Mouse (Mus musculus) forebrain, embryonic 16.5 days (tissue): Measurements from ENCODE around the gene AL607142.1. TPM values are rescaled to one million over a fixed set of nuclear protein-coding genes. Genes with fewer than 3 reads are reported as not detected.

Experiments used
- ATAC-seq: fragments of 200-750 bp; cut with Nextera tagmentation; 2 replicates; pipeline ENCODE4 v1.8.0; 2017; ENCODE audit warnings: mild to moderate bottlenecking, moderate library complexity
- H3K27ac ChIP-seq: fragments of 300-500 bp; sonication (generic); 2 replicates; pipeline ENCODE4 v1.5.1; 2014; ENCODE audit warnings: low read length, control low read depth
- H3K27me3 ChIP-seq: fragments of 300-500 bp; sonication (generic); replicated peaks from 2 replicates; pipeline ENCODE4 v1.6.1; 2014; ENCODE audit warnings: low read length; ENCODE audit not compliant: control insufficient read depth, insufficient read depth
- H3K36me3 ChIP-seq: fragments of 300-500 bp; sonication (generic); 2 replicates; pipeline ENCODE4 v1.6.1; 2014; ENCODE audit not compliant: control insufficient read depth, insufficient read depth
- H3K4me1 ChIP-seq: fragments of 300-500 bp; sonication (generic); replicated peaks from 2 replicates; pipeline ENCODE4 v1.6.1; 2014; ENCODE audit warnings: low read length; ENCODE audit not compliant: control insufficient read depth, insufficient read depth
- H3K4me2 ChIP-seq: fragments of 300-500 bp; sonication (generic); 2 replicates; pipeline ENCODE4 v1.6.1; 2014; ENCODE audit warnings: mild to moderate bottlenecking, low read length, control low read depth
- H3K4me3 ChIP-seq: fragments of 300-500 bp; sonication (generic); replicated peaks from 2 replicates; pipeline ENCODE4 v1.5.1; 2014; ENCODE audit warnings: mild to moderate bottlenecking, low read length, control low read depth
- H3K9ac ChIP-seq: fragments of 300-500 bp; sonication (generic); replicated peaks from 2 replicates; pipeline ENCODE4 v1.6.1; 2014; ENCODE audit warnings: low read depth, low read length, control low read depth
- H3K9me3 ChIP-seq: fragments of 300-500 bp; sonication (generic); 2 replicates; pipeline ENCODE4 v1.6.1; 2016; ENCODE audit warnings: low read length; ENCODE audit not compliant: control insufficient read depth
- WGBS: fragments of 180-500 bp; shearing (Covaris S2); extraction: QIAGEN DNeasy Blood & Tissue Kit; methylation state at CpG from one replicate; pipeline ENCODE4 v1.1.7; 2014; 5-methylcytosine and 5-hydroxymethylcytosine counted together
- polyA plus RNA-seq: library from polyadenylated mRNA; unstranded; fragments of >200 nt; fragmentation: Nextera tagmentation; extraction: Ambion mirVana; gene quantifications from 2 replicates; pipeline ENCODE4 v1.2.1, GENCODE M21; 2015

AL607142.1 gene
- polyA plus RNA-seq, 1 experiment from 2014 or later: not detected

- H3K9me3 ChIP-seq: no peaks in the 10 kb centered on the region
- no peaks in the 10 kb centered on the region for H3K4me1 ChIP-seq
- no peaks in the 10 kb centered on the region for H3K27me3 ChIP-seq
- no peak overlapping the region for H3K27ac ChIP-seq
- H3K4me2 ChIP-seq: no peak overlapping the region
- no peaks in the 10 kb centered on the region for H3K36me3 ChIP-seq
- H3K9ac ChIP-seq: no peak overlapping the region
- no peak overlapping the region for H3K4me3 ChIP-seq
- ATAC-seq: no peak
Observed at GRCm38 (mm10) chr4:120052481-120052880, 12.3 kb upstream of the AL607142.1 start.

GRCm38 (mm10) chr4:120053026-120054005 is 11.5 kb upstream of the AL607142.1 start:
- 97% methylated on average over 11 of the region's 11 CpGs for WGBS
- Histone ChIP-seq H3K4me3 (no peak overlapping the region), H3K36me3 (no peaks in the 10 kb centered on the region), H3K9me3 (no peaks in the 10 kb centered on the region), H3K4me1 (no peaks in the 10 kb centered on the region), H3K27ac (no peak overlapping the region), H3K9ac (no peak overlapping the region), H3K4me2 (no peak overlapping the region), H3K27me3 (no peaks in the 10 kb centered on the region)
- no peak for ATAC-seq

DNA sequence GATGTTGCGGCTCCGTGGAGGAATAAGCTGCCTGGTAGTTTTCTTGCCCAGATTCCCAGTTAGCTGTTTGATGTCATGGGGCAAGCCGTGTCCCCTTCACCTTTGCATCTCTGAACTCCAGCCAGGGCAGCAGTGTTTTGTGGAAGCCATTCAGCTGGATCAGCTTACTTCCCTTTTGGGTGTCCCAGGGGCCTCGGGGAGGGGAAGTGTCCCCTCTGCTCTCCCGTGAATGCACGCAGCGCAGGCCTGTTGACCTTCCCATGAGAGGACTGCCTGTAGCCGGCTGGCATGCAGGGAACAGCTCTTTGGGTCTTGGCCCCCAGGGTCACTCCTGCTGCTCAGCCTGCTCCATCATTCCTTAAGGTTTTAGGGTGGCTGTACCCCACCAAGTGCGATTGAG is 10.7 kb upstream of the AL607142.1 start:
- 78% methylated on average over 9 of the region's 9 CpGs for WGBS

DNA sequence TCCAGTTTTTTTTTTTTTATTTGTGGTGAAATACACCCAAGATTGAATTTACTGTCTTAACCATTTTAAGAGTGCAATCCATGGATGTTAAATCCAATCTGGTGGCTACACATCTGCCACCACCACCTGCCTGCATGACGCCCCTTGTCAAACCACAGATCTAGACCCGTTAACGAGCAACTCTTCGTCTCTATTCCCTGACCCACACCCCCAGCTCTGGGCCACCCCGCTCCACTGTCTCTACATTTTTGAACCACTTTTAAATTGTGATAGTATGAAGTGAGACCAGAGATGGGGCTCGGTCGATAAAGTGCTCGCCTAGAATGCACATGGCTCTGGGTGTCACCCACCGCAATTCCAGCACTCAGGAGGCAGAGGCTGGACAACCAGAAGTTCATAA is 8.3 kb upstream of the AL607142.1 start:
- Histone ChIP-seq H3K36me3 (no peaks in the 10 kb centered on the region), H3K4me3 (no peak overlapping the region), H3K9ac (no peak overlapping the region), H3K27ac (no peak overlapping the region), H3K4me1 (no peaks in the 10 kb centered on the region), H3K4me2 (no peak overlapping the region), H3K9me3 (no peaks in the 10 kb centered on the region), H3K27me3 (no peaks in the 10 kb centered on the region)
- no peak for ATAC-seq
- WGBS: 81% methylated on average over 9 of the region's 9 CpGs

More for the DNA sequence above, 10.7 kb upstream of the AL607142.1 start:
- no peaks in the 10 kb centered on the region for H3K36me3 ChIP-seq
- ATAC-seq: no peak
- no peaks in the 10 kb centered on the region for H3K4me1 ChIP-seq
- no peak overlapping the region for H3K27ac ChIP-seq
- no peaks in the 10 kb centered on the region for H3K9me3 ChIP-seq
- H3K4me2 ChIP-seq: no peak overlapping the region
- no peak overlapping the region for H3K9ac ChIP-seq
- H3K4me3 ChIP-seq: no peak overlapping the region
- H3K27me3 ChIP-seq: no peaks in the 10 kb centered on the region

DNA sequence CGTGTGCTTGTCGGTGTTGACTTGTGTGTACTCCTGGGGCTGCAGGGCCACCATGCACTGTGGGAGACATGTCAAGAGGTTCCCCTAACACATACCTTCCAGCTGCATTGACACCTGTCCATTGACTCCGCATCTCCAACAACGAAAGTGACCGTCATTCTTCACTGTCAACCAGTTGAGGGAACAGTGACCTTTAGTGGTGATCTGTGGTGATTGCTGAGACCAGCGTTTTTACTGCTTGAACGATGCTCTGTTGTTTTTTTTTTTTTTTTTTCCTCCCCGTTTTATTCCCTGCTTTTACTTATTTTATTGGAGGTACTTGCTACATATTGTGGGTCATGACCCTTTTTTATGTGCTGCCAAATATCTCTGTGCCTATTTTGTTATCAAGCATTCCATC is 7.3 kb upstream of the AL607142.1 start:
- no peak overlapping the region for H3K4me3 ChIP-seq
- no peak overlapping the region for H3K9ac ChIP-seq
- no peaks in the 10 kb centered on the region for H3K36me3 ChIP-seq
- H3K4me1 ChIP-seq: no peaks in the 10 kb centered on the region
- 84% methylated on average over 8 of the region's 8 CpGs for WGBS
- H3K27ac ChIP-seq: no peak overlapping the region
- H3K9me3 ChIP-seq: no peaks in the 10 kb centered on the region
- no peak overlapping the region for H3K4me2 ChIP-seq
- no peaks in the 10 kb centered on the region for H3K27me3 ChIP-seq
- ATAC-seq: no peak

GRCm38 (mm10) chr4:120058157-120058556 is 6.6 kb upstream of the AL607142.1 start:
- no peaks in the 10 kb centered on the region for H3K36me3 ChIP-seq
- no peak overlapping the region for H3K4me3 ChIP-seq
- H3K27me3 ChIP-seq: no peaks in the 10 kb centered on the region
- H3K9me3 ChIP-seq: no peaks in the 10 kb centered on the region
- no peak overlapping the region for H3K4me2 ChIP-seq
- H3K27ac ChIP-seq: no peak overlapping the region
- WGBS: 96% methylated on average over 3 of the region's 3 CpGs
- no peak for ATAC-seq
- H3K4me1 ChIP-seq: no peaks in the 10 kb centered on the region
- H3K9ac ChIP-seq: no peak overlapping the region

- H3K9ac ChIP-seq: no peak overlapping the region
- no peak overlapping the region for H3K4me3 ChIP-seq
- no peaks in the 10 kb centered on the region for H3K36me3 ChIP-seq
- H3K4me1 ChIP-seq: no peaks in the 10 kb centered on the region
- no peaks in the 10 kb centered on the region for H3K9me3 ChIP-seq
- no peak overlapping the region for H3K27ac ChIP-seq
- no peak for ATAC-seq
- H3K27me3 ChIP-seq: no peaks in the 10 kb centered on the region
- H3K4me2 ChIP-seq: no peak overlapping the region
- 74% methylated on average over 10 of the region's 10 CpGs for WGBS
Observed at GRCm38 (mm10) chr4:120058794-120059193, 6.0 kb upstream of the AL607142.1 start.

DNA sequence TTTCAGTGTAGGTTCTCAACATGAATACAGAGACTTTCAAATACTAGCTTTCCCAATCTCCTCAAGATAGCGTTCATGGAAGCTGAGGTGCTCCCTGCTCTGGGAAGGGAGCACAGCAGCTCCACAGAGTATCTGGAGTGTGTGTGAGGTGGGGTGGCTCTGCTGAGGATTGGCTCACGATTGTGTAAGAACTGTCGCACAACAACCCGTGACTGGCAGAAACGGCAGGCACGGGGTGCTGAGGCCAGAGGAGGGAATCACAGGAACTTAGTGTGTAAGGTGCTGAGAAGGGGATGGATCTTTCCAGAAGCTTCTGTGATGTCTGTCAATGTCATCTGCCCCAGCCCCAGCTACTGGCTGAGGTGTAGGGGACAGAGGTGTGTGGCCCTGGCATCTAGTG is 3.1 kb upstream of the AL607142.1 start:
- Histone ChIP-seq H3K9ac (no peak overlapping the region), H3K27ac (no peak overlapping the region), H3K4me1 (no peaks in the 10 kb centered on the region), H3K36me3 (no peaks in the 10 kb centered on the region), H3K4me2 (no peak overlapping the region), H3K4me3 (no peak overlapping the region), H3K9me3 (no peaks in the 10 kb centered on the region), H3K27me3 (no peaks in the 10 kb centered on the region)
- 86% methylated on average over 6 of the region's 6 CpGs for WGBS
- no peak for ATAC-seq

DNA sequence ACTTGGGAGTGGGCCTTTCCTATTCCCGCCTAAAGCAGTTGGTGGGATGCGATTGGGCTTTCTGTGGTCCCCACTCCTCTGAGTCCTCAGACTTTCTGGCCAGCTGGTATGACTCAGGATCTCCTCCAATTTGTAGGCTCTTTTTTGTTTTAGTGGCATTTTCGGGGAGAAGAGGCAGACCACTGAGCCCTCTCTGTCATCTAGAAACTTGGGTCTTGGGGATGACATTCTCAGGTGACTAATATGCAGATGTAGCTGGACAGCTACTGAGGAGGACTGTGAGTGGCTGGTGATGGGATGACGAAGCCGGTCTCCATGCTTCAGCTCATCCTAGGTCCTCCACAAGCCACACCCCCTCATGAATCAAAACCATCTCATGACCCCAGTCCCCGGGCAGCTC is 2.6 kb upstream of the AL607142.1 start:
- Histone ChIP-seq H3K4me2 (no peak overlapping the region), H3K27ac (no peak overlapping the region), H3K4me3 (no peak overlapping the region), H3K36me3 (no peaks in the 10 kb centered on the region), H3K9ac (no peak overlapping the region), H3K27me3 (no peaks in the 10 kb centered on the region), H3K9me3 (no peaks in the 10 kb centered on the region), H3K4me1 (no peaks in the 10 kb centered on the region)
- 83% methylated on average over 6 of the region's 6 CpGs for WGBS
- ATAC-seq: no peak
